Mouse (Mus musculus) heart, postnatal 0 days (tissue): Measurements from ENCODE around the gene Flvcr2.

ENCODE experiments used
- CTCF ChIP-seq: IDR thresholded peaks from 2 replicates; pipeline ENCODE4 v1.5.1; 2016; ENCODE audit warnings: antibody characterized with exemption, control low read depth, low read depth
- EP300 ChIP-seq: IDR thresholded peaks from 2 replicates; pipeline ENCODE4 v1.6.1; 2016; ENCODE audit warnings: antibody characterized with exemption, low read depth

GRCm38 (mm10) chr12:85800031-85800430 is 53.7 kb downstream of the Flvcr2 start:
- TF ChIP-seq CTCF (no peak), EP300 (no peak)
